Mouse (Mus musculus) megakaryocyte, embryonic 14.5 days (primary cell): ENCODE measurements around the gene Erh.

ENCODE experiments used
- FLI1 ChIP-seq: IDR thresholded peaks from 2 replicates; pipeline ENCODE4 v1.6.1; 2012; ENCODE audit warnings: low read length, inconsistent platforms, mixed read lengths
- GATA1 ChIP-seq: IDR thresholded peaks from 3 replicates; pipeline ENCODE4 v1.6.1; 2012; ENCODE audit warnings: mixed read lengths, low read length, inconsistent platforms, borderline replicate concordance

GRCm38 (mm10) chr12:80693700-80694099 lies 49.6 kb upstream of the Erh start:
- TF ChIP-seq GATA1: no peak
- TF ChIP-seq FLI1: no peak
